Mouse (Mus musculus) intestine, embryonic 16.5 days (tissue): ENCODE results near the gene Hspa8. TPM values are rescaled to one million over a fixed set of nuclear protein-coding genes. Genes with fewer than 3 reads are reported as not detected.

Experiments
- ATAC-seq: fragments of 200-750 bp; cut with Nextera tagmentation; 2 replicates; pipeline ENCODE4 v1.8.0; 2017; ENCODE audit warnings: moderate TSS enrichment, moderate library complexity
- H3K27ac ChIP-seq: fragments of 300-500 bp; sonication (generic); 2 replicates; pipeline ENCODE4 v1.5.1; 2014; ENCODE audit warnings: mild to moderate bottlenecking, low read length
- H3K27me3 ChIP-seq: fragments of 300-500 bp; sonication (generic); replicated peaks from 2 replicates; pipeline ENCODE4 v1.6.1; 2014; ENCODE audit warnings: low read length, control low read depth, mixed read lengths; ENCODE audit not compliant: control insufficient read depth, insufficient read depth
- H3K36me3 ChIP-seq: fragments of 300-500 bp; sonication (generic); 2 replicates; pipeline ENCODE4 v1.6.1; 2014; ENCODE audit warnings: low read length, control low read depth; ENCODE audit not compliant: control insufficient read depth, insufficient read depth
- H3K4me1 ChIP-seq: fragments of 300-500 bp; sonication (generic); 2 replicates; pipeline ENCODE4 v1.6.1; 2014; ENCODE audit warnings: low read length, control low read depth, mixed read lengths; ENCODE audit not compliant: control insufficient read depth, insufficient read depth
- H3K4me2 ChIP-seq: fragments of 300-500 bp; sonication (generic); 2 replicates; pipeline ENCODE4 v1.6.1; 2014; ENCODE audit warnings: low read depth, low read length, control low read depth
- H3K4me3 ChIP-seq: fragments of 300-500 bp; sonication (generic); 2 replicates; pipeline ENCODE4 v1.5.1; 2014; ENCODE audit warnings: mild to moderate bottlenecking, low read length
- H3K9ac ChIP-seq: fragments of 300-500 bp; sonication (generic); 2 replicates; pipeline ENCODE4 v1.6.1; 2014; ENCODE audit warnings: low read depth, low read length
- H3K9me3 ChIP-seq: fragments of 300-500 bp; sonication (generic); 2 replicates; pipeline ENCODE4 v1.6.1; 2016; ENCODE audit warnings: low read length, control low read depth; ENCODE audit not compliant: control insufficient read depth
- WGBS: fragments of 180-500 bp; shearing (Covaris S2); extraction: QIAGEN DNeasy Blood & Tissue Kit; methylation state at CpG from one replicate; pipeline ENCODE4 v1.1.7; 2014; 5-methylcytosine and 5-hydroxymethylcytosine counted together
- polyA plus RNA-seq: library from polyadenylated mRNA; unstranded; fragments of >200 nt; fragmentation: Nextera tagmentation; extraction: Ambion mirVana; gene quantifications from 2 replicates; pipeline ENCODE4 v1.2.1, GENCODE M21; 2015

Gene Hspa8
- polyA plus RNA-seq, 1 experiment from 2014 or later, result 2,348 TPM

GRCm38 (mm10) chr9:40806440-40807288, 5.9 kb downstream of the Hspa8 start:
- H3K4me3 ChIP-seq, result no peak overlapping the region
- 23% methylated on average over 5 of the region's 5 CpGs for WGBS
- H3K4me1 ChIP-seq, result peaks cover 34% of the 10 kb centered on the region
- no peaks in the 10 kb centered on the region for H3K9me3 ChIP-seq
- peak; percentile 52 for ATAC-seq
- no peaks in the 10 kb centered on the region for H3K27me3 ChIP-seq
- H3K36me3 ChIP-seq, result peaks cover 4% of the 10 kb centered on the region; the same call in 1 of the 2 replicates
- no peak overlapping the region for H3K4me2 ChIP-seq
- H3K27ac ChIP-seq, result peak overlapping the region; percentile 74
- no peak overlapping the region for H3K9ac ChIP-seq

- H3K36me3 ChIP-seq, result peaks cover 4% of the 10 kb centered on the region; the same call in 1 of the 2 replicates
- 11% methylated on average over 11 of the region's 11 CpGs for WGBS
- no peaks in the 10 kb centered on the region for H3K9me3 ChIP-seq
- H3K27me3 ChIP-seq, result no peaks in the 10 kb centered on the region
- ATAC-seq, result peak; percentile 24
- H3K9ac ChIP-seq, result no peak overlapping the region
- peak overlapping the region; percentile 74 for H3K27ac ChIP-seq
- H3K4me3 ChIP-seq, result no peak overlapping the region
- H3K4me2 ChIP-seq, result no peak overlapping the region
- peaks cover 34% of the 10 kb centered on the region for H3K4me1 ChIP-seq
These were observed 6.6 kb downstream of the Hspa8 start for GRCm38 (mm10) chr9:40807289-40807920.

GRCm38 (mm10) chr9:40808061-40808906, 7.5 kb downstream of the Hspa8 start:
- peak; percentile 13 for ATAC-seq
- peak overlapping the region; percentile 74; the same call in 1 of the 2 replicates for H3K27ac ChIP-seq
- 28% methylated on average over 16 of the region's 16 CpGs for WGBS
- H3K4me3 ChIP-seq, result no peak overlapping the region
- peaks cover 4% of the 10 kb centered on the region; the same call in 1 of the 2 replicates for H3K36me3 ChIP-seq
- no peaks in the 10 kb centered on the region for H3K27me3 ChIP-seq
- H3K4me2 ChIP-seq, result no peak overlapping the region
- no peak overlapping the region for H3K9ac ChIP-seq
- H3K4me1 ChIP-seq, result peaks cover 34% of the 10 kb centered on the region
- no peaks in the 10 kb centered on the region for H3K9me3 ChIP-seq

GRCm38 (mm10) chr9:40808907-40809280, 8.1 kb downstream of the Hspa8 start:
- ATAC-seq, result no peak
- Histone ChIP-seq H3K9me3 (no peaks in the 10 kb centered on the region), H3K36me3 (peaks cover 4% of the 10 kb centered on the region; the same call in 1 of the 2 replicates), H3K27ac (no peak overlapping the region), H3K27me3 (no peaks in the 10 kb centered on the region), H3K4me1 (peaks cover 29% of the 10 kb centered on the region), H3K9ac (no peak overlapping the region), H3K4me2 (no peak overlapping the region), H3K4me3 (no peak overlapping the region)
- 63% methylated on average over 8 of the region's 8 CpGs for WGBS

GRCm38 (mm10) chr9:40811860-40812259, 11.1 kb downstream of the Hspa8 start:
- Histone ChIP-seq H3K4me3 (no peak overlapping the region), H3K27ac (no peak overlapping the region), H3K9me3 (no peaks in the 10 kb centered on the region), H3K36me3 (no peaks in the 10 kb centered on the region), H3K27me3 (no peaks in the 10 kb centered on the region), H3K4me1 (peaks cover 12% of the 10 kb centered on the region), H3K4me2 (no peak overlapping the region), H3K9ac (no peak overlapping the region)
- no peak for ATAC-seq
- 54% methylated on average over 2 of the region's 2 CpGs for WGBS

GRCm38 (mm10) chr9:40814060-40814459, 13.3 kb downstream of the Hspa8 start:
- Histone ChIP-seq H3K36me3 (no peaks in the 10 kb centered on the region), H3K4me3 (no peak overlapping the region), H3K4me2 (no peak overlapping the region), H3K27me3 (no peaks in the 10 kb centered on the region), H3K27ac (no peak overlapping the region), H3K9ac (no peak overlapping the region), H3K9me3 (no peaks in the 10 kb centered on the region), H3K4me1 (no peaks in the 10 kb centered on the region)
- no peak for ATAC-seq
- 77% methylated on average over 7 of the region's 7 CpGs for WGBS

GRCm38 (mm10) chr9:40817325-40818028, 16.7 kb downstream of the Hspa8 start:
- H3K27ac ChIP-seq, result no peak overlapping the region
- no peaks in the 10 kb centered on the region for H3K9me3 ChIP-seq
- WGBS, result 83% methylated on average over 5 of the region's 5 CpGs
- H3K4me3 ChIP-seq, result no peak overlapping the region
- no peak overlapping the region for H3K4me2 ChIP-seq
- no peak for ATAC-seq
- peaks cover 10% of the 10 kb centered on the region for H3K4me1 ChIP-seq
- no peaks in the 10 kb centered on the region for H3K36me3 ChIP-seq
- H3K9ac ChIP-seq, result no peak overlapping the region
- no peaks in the 10 kb centered on the region for H3K27me3 ChIP-seq

GRCm38 (mm10) chr9:40825601-40826000, 24.8 kb downstream of the Hspa8 start:
- no peak overlapping the region for H3K27ac ChIP-seq
- H3K4me1 ChIP-seq, result peaks cover 10% of the 10 kb centered on the region
- 39% methylated on average over 6 of the region's 6 CpGs for WGBS
- no peak overlapping the region for H3K4me3 ChIP-seq
- H3K36me3 ChIP-seq, result no peaks in the 10 kb centered on the region
- no peak overlapping the region for H3K9ac ChIP-seq
- H3K9me3 ChIP-seq, result no peaks in the 10 kb centered on the region
- H3K27me3 ChIP-seq, result no peaks in the 10 kb centered on the region
- no peak for ATAC-seq
- H3K4me2 ChIP-seq, result no peak overlapping the region
